Mouse (Mus musculus) c-Kit-positive CD71-negative TER-119-negative erythroid progenitor cells, embryonic 14.5 days (primary cell): ENCODE results near the gene Gm21974.
"Not testable (repeated sequence)": the region's sequence is repeated elsewhere in the genome, so short reads cannot be mapped to it uniquely, and the experiment has no call there.

Source experiments
- DNase-seq: peaks from one replicate; pipeline ENCODE4 v3.0.0-alpha.2; 2013; ENCODE audit warnings: low read depth

The Gm21974 gene

DNA sequence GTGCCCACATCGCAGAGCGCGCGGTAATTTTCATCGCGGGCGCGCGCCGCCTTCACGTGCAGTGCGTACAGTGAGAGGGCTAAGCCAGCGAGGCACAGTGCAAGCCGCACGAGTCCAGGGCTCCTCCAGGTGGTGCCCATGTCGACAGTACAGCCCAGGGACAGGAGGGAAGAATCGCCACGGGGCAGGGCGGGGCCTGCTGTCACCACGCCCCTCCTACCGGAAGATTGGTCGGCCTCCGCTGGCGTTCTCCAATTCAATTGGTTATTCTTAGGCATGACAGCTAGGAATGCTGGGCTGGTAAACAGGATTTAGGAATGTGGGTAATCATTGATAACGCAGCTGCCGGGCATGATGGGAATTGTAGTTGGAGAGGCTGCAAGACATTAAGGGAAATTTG, at the start of gene Gm21974, which contains the start of gene Vkorc1:
Gm21974 (minus strand) TSS at position 13 of the 400 bp plus-strand sequence.
Vkorc1 (minus strand) TSS at position 176 of the 400 bp plus-strand sequence.
- peak; percentile 86 for DNase-seq

DNA sequence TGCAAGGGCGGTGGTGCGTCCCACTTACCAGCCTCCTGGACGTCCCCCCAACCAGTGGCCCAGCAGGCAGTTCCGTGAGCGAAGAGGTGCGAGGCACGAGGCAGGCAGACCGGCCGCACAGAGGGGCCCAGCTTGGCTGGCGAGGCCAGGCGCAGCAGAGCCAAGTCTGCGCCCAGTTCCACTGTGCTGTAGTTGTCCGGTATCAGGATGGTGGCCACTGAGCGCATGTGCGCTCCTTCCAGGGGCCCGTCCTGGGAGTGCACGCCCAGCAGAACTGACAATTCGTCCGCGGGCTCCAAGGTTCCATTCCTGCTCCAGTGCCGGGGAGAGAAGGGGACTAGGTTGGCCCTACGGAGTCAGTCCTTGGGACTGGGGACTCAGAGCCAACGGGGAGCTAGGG, 49.4 kb upstream of the Gm21974 start:
- no peak for DNase-seq

DNA sequence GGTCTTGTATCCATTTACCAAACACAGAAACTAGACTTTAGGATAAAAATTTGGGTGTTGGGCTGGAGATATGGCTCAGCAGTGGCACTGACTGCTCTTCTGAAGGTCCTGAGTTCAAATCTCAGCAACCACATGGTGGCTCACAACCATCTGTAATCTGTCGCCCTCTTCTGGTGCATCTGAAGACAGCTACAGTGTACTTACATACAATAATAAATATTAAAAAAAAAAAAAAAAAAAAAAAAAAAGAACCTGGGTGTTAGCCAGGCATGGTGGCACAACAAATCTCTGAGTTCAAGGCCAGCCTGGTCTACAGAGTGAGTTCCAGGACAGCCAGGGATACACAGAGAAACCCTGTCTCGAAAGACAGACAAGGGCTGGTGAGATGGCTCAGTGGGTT, 46.8 kb upstream of the Gm21974 start:
- DNase-seq, result not testable (repeated sequence)

DNA sequence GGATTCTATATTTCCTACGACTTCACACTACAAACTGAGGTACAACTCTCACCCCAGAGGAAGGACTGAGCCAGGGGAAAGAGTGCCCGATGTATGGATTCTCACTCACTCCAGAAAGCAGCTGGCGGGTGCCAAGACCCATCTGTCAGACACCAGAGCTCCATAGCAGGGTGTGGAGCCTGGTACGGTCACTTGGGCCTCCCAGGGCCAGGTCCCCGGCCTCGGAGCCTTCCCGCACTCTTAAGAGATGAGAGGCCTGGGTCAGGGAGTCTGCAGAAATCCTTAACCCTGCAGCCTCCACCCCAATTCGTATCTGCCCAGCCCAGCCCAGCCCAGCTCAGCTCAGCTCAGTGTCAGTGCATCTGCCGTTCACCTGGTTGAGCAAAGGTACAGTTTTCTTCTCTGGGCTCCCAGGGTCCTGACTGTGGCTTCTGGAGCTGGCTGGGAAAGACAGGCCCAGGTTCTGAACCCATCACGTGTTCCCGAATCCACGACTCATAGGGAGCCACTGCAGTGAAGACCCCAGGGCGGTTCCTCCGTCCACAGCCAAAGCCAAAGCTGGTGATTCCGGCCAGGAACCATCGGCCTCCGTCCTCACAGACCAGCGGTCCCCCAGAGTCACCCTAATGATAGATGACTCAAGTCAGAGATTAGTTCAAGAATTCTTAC, 41.1 kb upstream of the Gm21974 start:
- no peak for DNase-seq

DNA sequence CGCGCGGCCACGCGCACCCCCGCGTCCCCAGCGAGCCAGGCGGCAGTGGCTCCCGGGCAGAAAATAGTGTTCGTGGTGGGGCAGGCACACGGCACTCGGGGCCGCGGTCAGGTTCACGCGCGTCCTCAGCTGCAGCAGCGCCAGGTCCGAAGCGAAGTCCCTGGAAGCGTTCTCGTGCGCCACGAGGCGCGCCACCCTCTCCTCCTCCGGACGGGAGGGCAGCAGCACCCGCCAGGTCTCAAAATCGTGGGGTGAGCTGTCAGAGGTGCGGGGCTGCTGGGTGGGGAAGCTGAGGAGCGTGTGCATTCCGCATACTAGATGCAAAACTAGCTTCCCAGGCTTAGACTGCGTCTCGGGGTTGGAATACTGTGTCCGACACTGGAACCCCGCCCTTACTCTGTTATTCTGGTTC, 40.5 kb upstream of the Gm21974 start:
- no peak for DNase-seq

DNA sequence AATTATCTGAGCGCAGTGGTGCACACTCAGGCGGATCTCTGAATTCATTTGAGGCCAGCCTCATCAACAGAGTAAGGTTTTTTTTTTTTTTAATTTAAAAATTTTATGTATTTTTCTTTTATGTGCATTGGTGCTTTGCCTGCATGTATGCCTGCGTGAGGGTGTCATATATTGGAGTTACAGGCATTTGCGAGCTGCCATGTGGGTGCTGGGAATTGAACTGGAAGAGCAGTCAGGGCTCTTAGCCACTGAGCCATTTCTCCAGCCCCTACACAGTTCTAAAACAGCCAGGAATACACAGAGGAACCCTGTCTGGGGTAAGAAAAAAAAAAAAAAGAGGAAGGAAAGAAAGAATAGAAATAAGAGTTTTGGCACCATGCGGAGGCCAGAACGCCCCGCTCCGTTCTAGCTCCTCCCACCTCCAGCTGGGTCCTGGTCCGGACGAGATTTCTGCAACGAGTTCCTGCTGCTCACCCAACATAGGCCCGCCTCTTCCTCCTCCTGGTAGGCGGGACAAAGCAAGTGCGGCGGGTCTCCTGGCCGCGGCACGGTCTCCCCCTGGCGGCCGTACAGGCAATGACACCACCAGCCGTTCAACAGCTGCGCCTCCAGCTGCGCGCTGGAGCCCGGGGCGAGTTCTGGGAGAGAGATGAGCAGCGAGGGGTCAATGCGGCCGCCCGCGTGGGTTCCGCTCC, 39.9 kb upstream of the Gm21974 start:
- peak; percentile 92 for DNase-seq

DNA sequence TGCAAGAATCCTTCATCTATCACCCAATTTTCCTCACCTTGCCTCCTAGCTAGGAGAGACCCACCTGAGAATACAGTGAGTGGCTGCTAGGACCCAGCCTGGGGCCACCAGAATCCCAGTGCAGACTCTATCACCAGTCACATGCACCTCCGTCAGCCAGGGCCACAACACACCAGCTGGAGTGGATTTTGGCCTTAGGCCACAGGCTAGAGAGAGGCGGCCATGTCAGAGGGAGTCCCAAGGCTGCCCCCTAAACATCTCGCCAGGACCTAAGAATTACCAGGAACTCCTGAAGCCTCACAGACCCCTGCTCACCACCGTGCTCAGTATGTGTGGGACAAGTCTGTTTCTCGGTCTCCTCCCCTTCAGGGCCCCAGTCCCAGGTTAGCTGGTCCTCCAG, 38.8 kb upstream of the Gm21974 start:
- no peak for DNase-seq

DNA sequence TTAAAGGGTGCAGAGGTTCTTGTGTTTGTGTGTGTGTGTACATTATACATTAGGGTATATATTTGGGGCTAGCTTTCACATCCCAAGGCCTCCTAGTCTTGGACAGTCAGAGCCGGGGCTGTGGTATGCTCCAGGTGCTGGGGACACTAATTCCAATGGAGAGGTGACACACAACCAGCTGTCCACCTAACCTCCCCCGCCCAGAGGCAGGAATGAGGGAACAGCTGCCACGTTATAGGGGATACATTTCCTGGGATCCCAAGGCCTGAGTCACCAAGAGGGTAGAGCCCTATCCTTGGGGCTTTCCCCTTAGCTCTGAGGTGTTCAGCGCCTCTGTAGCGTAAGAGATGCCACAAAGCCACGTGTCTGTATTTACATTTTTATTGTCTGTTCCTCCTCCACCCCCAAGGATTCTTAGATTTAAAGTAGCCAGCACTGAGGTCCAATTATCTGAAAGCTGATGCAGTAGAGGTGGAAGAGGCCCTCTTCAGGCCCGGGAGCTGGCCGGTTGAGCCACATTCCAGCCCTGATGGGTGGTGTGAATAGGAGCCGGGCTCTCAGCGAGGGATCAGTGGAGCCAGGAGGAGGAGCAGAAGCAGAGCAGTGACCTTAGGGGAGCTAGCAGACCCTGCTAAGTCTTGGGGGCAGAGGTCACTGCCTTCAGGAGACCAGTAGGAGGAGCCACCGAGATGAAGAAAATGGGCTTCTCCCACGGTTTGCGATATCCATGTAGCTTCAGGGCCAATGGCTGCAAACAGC, 37.2 kb upstream of the Gm21974 start:
- DNase-seq, result no peak

DNA sequence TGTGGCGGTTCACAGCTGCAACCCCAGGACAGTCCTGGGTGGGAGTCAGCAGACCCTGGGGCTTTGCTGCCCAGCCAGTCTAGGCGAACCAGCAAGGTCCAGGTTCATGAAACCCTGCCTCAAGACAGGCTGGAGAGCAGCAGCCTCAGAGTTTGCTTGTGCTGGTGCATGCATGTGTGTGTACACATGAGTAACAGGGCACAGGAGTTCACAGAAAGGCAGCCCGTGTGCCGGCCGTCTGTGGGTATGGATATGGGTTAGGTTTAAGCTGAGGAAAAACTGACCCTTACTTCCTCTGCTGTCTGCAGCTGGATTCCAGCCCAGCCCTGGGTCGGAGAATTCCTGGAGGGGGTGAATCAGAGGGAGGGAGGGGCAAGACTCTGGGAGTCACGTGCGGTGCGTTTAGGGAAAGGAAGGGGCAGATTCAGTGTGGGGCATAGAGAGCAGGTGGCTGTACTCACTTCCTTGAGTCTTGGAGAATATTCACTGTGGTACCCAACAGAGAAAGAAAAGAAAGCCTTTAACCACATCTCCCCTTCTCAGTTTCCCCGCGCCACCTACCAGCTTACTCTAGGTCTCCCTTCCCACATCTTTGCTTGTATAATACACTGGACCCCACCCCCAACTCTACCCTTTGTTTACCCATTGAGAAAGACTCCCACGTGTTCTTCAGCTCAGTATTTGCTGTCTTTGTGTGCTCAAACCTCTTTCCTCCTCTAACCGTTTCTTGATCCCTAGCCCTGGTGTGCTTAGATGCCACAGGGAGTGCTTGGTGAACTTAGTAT, 36.3 kb upstream of the Gm21974 start:
- no peak for DNase-seq

DNA sequence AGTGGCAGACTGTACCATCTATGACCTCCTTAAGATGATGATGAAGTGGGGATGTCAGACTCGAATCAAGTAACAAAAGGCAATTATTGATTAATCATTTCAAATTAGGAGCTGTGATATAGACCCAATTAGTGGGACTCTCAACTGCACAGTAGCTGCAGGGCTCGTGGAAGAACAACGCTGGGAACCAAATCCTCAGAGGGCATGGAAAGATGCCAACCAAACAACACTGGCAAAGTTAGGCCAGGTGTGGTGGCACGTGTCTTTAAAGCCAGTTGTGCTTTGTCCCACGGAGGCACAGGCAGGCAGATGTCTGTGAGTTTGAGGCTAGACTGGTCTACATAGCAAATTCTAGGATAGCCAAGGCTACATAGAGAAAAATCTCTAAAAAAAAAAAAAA, 35.4 kb upstream of the Gm21974 start:
- DNase-seq, result no peak

DNA sequence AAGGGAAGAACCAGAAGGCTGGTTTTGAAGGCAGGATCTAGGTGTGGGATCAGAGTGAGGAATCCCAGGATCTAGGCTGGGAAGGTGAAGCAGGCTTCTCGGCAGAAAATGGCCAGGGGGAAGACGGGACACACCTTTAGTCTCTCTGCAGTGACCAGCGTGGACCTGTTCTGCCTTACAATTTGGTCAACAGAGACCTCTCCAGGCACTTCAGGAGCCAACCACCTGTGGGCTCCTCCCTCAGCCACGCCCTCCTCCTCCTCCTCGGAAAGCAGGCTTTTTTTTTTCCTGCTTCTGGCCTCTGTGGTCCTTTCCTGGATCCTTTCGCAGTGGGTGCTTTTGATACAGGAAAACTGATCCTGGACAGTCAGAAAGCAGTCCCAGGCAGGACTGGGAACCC, 34.7 kb upstream of the Gm21974 start, which contains the start of gene Prss8:
Prss8 (minus strand) TSS at position 182 of the 400 bp plus-strand sequence.
- DNase-seq, result no peak

DNA sequence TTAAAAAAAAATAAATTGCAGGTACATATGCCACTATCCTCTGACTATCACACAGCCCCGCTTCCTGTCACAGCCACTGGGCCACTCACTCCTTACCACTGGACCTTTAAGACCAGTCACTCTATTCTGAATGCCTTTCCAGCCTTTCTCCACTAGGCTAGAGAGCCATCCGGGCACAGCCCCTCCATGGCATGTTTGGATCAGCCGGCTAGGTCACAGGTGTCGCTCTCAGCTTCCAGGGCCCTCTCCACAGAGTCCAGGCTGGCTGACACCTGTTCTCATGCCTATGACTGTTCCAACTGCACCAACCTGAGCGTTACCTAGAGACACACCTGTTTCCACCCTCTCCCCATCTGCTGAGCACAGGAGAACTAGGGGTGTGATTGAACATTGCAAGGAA, 33.3 kb upstream of the Gm21974 start:
- DNase-seq, result no peak

DNA sequence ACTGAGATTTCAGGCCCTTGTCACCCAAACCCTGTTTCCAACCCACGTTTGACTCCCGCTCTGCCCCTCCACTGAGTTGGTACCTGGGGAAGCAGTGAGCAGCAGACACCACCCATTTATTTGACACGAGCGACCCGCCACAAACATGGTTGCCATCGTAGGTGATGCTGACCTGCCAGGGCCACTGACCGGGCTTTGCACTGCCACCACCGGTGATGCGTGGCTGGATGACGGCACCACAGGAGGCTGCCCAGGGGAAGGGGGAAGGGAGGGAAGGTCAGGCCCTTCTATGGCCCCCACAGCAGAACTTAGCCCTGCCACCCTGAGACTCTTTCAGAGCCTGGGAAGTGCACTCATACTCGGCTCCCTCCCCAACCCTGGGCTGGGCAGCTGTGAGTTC, 32.5 kb upstream of the Gm21974 start:
- DNase-seq, result no peak

DNA sequence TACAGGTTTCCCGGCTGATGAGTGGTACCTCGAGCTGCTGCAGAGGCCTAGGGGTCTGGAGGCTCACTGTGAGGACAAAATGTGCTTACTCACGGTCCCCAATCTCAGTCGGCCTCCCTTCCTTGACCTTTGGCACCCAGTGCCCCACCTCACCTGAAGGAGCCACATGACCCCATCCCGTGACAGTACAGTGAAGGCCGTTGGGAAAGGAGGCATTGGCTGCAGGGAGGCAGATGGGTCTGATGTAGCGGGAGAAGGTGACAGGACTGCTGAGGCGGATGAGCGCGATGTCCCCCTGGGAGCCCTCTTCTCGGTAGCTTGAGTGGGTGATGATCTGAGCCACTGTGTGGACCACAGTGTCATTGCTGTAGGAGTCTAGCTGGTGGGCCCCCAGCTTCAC, 31.6 kb upstream of the Gm21974 start:
- no peak for DNase-seq

DNA sequence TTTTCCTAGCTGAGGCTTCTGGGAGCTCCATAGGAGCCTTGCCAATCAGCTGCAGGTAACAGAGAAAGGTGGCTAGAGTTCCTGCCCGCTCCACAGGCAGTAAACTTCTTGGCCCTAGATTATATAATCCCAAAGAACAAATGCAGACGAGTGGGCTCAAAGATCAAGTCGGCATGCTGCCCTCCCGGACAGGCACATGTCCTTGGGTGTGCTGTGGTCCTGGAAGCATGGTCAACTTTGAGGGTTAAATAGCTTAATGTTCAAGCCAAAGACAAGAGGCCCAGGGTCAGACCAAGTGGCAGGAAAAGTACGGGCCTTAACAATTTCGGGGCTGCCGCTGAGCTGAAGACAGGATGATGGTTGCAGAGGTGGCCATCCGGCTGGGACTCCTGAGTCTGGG, 30.8 kb upstream of the Gm21974 start:
- no peak for DNase-seq

DNA sequence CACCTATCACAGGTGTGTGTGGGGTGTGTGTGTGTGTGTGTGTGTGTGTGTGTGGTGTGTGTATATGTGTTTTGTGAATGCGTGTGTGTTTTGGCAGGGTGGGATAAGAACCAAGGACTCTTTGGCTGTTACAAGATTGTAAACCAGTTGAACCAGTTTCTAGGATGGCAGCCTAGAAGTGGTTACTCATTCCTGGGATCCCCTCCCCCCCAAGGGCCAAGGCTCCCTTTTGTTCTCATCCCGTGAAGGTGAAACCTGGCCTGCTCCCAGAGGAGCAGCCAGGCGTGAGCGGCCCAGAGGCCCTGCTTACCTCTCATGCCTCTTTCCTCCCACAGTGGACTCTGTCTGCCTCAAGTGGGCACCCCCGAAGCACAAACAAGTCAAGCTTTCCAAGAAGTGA, 30.0 kb upstream of the Gm21974 start:
- DNase-seq, result no peak

DNA sequence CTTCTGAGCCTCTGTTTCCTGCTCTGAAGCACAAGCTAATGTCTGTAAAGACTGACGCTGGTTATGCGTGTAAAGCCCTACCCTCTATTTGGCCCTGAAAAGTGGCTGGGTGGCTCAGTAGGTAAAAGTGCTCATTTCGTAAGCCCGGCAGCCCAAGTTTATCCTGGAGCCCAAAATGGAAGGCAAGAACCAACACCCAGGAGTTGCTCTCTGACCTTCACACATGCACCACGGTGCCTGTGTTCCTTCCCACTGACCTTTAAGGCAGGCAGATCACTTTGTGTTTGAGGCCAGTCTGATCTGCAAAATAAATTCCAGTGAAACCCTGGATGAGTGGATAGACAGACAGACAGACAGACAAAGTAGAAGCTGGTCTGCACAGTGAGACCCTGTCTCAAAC, 28.5 kb upstream of the Gm21974 start:
- DNase-seq, result no peak

DNA sequence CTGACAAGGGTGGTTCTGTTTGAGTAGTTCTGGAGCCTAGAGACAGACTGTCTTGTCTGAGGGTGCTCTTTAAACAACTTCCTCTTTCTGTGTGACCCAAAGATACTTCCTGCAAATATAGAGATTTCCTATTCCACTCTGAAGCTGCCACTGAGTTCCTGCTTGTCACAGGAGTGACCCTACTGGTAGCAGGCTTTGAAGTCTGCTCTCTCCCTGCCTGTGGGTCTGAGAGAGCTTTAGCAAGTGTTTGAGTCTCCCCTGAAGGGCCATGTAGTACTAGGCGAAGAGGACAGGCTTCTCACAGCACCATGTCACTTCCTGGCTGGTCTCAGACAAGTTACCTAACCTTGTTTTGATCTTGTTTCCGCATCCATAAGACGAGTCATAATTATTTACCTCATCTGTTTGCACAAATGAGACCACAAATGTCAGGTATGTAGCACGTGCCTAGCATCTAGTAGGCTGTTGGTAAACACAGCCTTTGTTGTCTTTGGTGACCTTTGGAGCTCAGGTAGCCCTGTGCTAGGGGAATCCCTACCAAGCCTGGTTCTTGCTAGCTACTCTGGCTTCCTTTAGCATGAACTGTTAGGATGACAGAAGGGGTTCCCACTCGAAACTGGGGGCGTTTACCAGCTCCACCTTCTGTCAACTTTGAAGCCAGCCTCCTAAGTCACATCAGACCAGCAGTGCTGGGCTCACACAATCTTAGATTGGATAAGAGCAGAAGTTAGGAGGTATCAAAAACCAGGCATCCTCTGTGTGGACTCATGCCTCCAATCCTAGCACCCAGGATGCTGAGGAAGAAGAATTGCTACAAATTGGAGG, 27.4 kb upstream of the Gm21974 start:
- DNase-seq, result no peak

DNA sequence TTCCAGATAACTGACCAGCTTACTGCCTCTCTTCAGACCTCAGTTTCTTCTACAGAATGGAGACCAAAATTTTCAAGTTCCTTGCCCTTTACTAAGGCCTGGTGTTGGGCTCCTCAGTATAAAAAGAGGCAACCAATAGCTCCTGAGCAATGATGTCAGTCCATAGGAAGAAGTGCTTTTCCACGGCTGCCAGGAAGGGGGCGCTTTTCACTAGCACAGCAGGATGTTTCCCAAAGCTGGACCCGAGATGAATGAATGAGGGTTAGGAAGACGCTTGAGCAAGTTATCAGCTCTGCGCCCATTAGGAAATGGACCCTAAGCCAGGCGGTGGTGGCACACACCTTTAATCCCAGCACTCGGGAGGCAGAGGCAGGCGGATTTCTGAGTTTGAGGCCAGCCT, 26.3 kb upstream of the Gm21974 start:
- DNase-seq, result no peak

DNA sequence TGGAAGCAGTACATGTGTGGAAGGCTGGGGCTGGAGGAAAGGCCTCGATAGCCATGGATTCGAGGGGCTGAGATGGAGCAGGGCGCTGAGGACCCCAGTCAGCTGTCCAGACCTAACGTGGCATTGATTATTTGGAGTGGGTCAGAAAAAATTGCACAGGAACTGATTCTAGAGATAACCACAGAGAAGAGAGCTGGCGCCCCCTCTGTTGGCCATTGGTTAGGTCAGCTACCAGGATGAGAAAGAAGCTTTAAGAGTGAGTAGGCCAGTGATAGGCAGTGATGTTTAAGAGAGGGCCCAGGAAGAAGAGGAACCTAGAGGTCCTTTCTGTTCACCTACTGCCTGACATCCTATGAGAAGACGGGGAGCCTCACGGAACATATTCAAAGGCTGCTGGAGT, 24.0 kb upstream of the Gm21974 start:
- no peak for DNase-seq

DNA sequence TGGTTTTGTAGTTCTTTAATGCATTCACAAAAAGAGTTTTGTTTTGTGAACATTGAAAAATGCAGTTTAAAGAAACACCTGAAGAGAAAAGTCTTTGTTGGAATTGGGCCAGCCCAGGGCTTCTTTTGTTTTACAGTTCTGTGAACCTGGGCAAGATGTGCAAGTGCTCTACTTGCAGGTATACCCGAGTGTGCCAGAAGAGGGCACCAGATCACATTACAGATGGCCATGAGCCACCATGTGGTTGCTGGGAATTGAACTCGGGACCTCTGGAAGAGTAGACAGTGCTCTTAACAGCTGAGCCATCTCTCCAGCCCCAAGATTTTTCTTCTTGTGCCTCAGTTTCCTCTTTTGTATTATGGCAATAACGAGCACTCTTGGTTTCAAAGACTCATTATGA, 22.9 kb upstream of the Gm21974 start:
- DNase-seq, result no peak
